Mouse (Mus musculus) MEL (cell line): ENCODE data around the gene Ctsf.

Experiments used
- BHLHE40 ChIP-seq: IDR thresholded peaks from 2 replicates; pipeline ENCODE4 v1.6.1; 2012; ENCODE audit warnings: low read depth, mild to moderate bottlenecking, inconsistent platforms, low read length, improper control_type of control experiment, borderline replicate concordance
- CTCF ChIP-seq, 3 experiments: IDR thresholded peaks in 2 of 3; conservative IDR thresholded peaks in 1 of 3; 2 replicates each; pipeline ENCODE4 v1.5.1; 2011 to 2012; ENCODE audit warnings: low read length in 3 of 3, low read depth in 2 of 3, mild to moderate bottlenecking in 2 of 3, improper control_type of control experiment in 1 of 3, inconsistent platforms in 1 of 3, mixed read lengths in 1 of 3, moderate library complexity in 1 of 3; ENCODE audit not compliant: control insufficient read depth in 1 of 3, insufficient read depth in 1 of 3, poor library complexity in 1 of 3, severe bottlenecking in 1 of 3
- EP300 ChIP-seq, 2 experiments: IDR thresholded peaks; 2 replicates each; pipeline ENCODE4 v1.6.1; 2011; ENCODE audit warnings: improper control_type of control experiment in 2 of 2, low read length in 2 of 2, low read depth in 1 of 2, mild to moderate bottlenecking in 1 of 2
- GABPA ChIP-seq: IDR thresholded peaks from 2 replicates; pipeline ENCODE4 v1.6.1; 2012; ENCODE audit warnings: low read depth, mild to moderate bottlenecking, inconsistent platforms, low read length, improper control_type of control experiment, moderate library complexity
- HCFC1 ChIP-seq: IDR thresholded peaks from 2 replicates; pipeline ENCODE4 v1.6.1; 2012; ENCODE audit warnings: low read depth, mild to moderate bottlenecking, inconsistent platforms, low read length, improper control_type of control experiment, moderate library complexity
- POLR2A ChIP-seq, 2 experiments: IDR thresholded peaks; 2 replicates each; pipeline ENCODE4 v1.6.1; 2011 to 2012; ENCODE audit warnings: low read length in 2 of 2, mild to moderate bottlenecking in 2 of 2, control low read depth in 1 of 2, improper control_type of control experiment in 1 of 2, low read depth in 1 of 2, moderate library complexity in 1 of 2; ENCODE audit not compliant: control insufficient read depth in 1 of 2, insufficient read depth in 1 of 2, poor library complexity in 1 of 2
- POLR2AphosphoS5 ChIP-seq: IDR thresholded peaks from 2 replicates; pipeline ENCODE4 v1.6.1; 2012; ENCODE audit warnings: low read depth, borderline replicate concordance, mild to moderate bottlenecking, inconsistent platforms, low read length, moderate library complexity, mixed read lengths
- TAL1 ChIP-seq: IDR thresholded peaks from 2 replicates; pipeline ENCODE4 v1.6.1; 2012; ENCODE audit warnings: mild to moderate bottlenecking, inconsistent platforms, low read length, moderate library complexity, mixed read lengths
- TBP ChIP-seq: IDR thresholded peaks from 2 replicates; pipeline ENCODE4 v1.8.0; 2011; ENCODE audit warnings: low read depth, low read length, improper control_type of control experiment
- ZNF384 ChIP-seq: IDR thresholded peaks from 2 replicates; pipeline ENCODE4 v1.6.1; 2012; ENCODE audit warnings: low read depth, mild to moderate bottlenecking, inconsistent platforms, low read length, improper control_type of control experiment

- TF ChIP-seq POLR2AphosphoS5 (no peak), TBP (no peak), CTCF (IDR thresholded peaks at IDR 0.05 in 2 of 3, conservative IDR thresholded peaks at IDR 0.05 in 1 of 3; ENCODE audit: control insufficient read depth in 1 of 3, insufficient read depth in 1 of 3, low read depth in 2 of 3, low read length in 3 of 3, poor library complexity in 1 of 3, severe bottlenecking in 1 of 3) (no peak), BHLHE40 (no peak), ZNF384 (no peak), EP300 (IDR thresholded peaks at IDR 0.05; ENCODE audit: low read depth in 1 of 2, low read length in 2 of 2) (no peak), HCFC1 (no peak), POLR2A (IDR thresholded peaks at IDR 0.05; ENCODE audit: control insufficient read depth in 1 of 2, insufficient read depth in 1 of 2, low read depth in 1 of 2, low read length in 2 of 2, poor library complexity in 1 of 2) (no peak), GABPA (no peak), TAL1 (no peak)
Observed at GRCm38 (mm10) chr19:4909376-4909775, 54.4 kb downstream of the Ctsf start.
